Mouse (Mus musculus) neural tube, embryonic 12.5 days (tissue): ENCODE measurements at regions not wholly inside any gene's neighbourhood (a gene's known extent, or its start where the extent isn't known, plus 50 kb on each side); places are given as distances from the start of the nearest gene placed in this dataset.

Source experiments
- ATAC-seq: fragments of 200-750 bp; cut with Nextera tagmentation; 2 replicates; pipeline ENCODE4 v1.8.0; 2017; ENCODE audit warnings: low read depth, mild to moderate bottlenecking, moderate TSS enrichment, moderate library complexity; ENCODE audit not compliant: low FRiP score
- H3K27ac ChIP-seq: fragments of 300-500 bp; sonication (generic); 2 replicates; pipeline ENCODE4 v1.5.1; 2016
- H3K27me3 ChIP-seq: fragments of 300-500 bp; sonication (generic); replicated peaks from 2 replicates; pipeline ENCODE4 v1.6.1; 2016; ENCODE audit warnings: mild to moderate bottlenecking
- H3K36me3 ChIP-seq: fragments of 300-500 bp; sonication (generic); 2 replicates; pipeline ENCODE4 v1.6.1; 2016; ENCODE audit warnings: mild to moderate bottlenecking
- H3K4me1 ChIP-seq: fragments of 300-500 bp; sonication (generic); 2 replicates; pipeline ENCODE4 v1.6.1; 2016
- H3K4me2 ChIP-seq: fragments of 300-500 bp; sonication (generic); replicated peaks from 2 replicates; pipeline ENCODE4 v1.6.1; 2016; ENCODE audit warnings: mild to moderate bottlenecking
- H3K4me3 ChIP-seq: fragments of 300-500 bp; sonication (generic); 2 replicates; pipeline ENCODE4 v1.5.1; 2016
- H3K9ac ChIP-seq: fragments of 300-500 bp; sonication (generic); 2 replicates; pipeline ENCODE4 v1.6.1; 2016; ENCODE audit warnings: mild to moderate bottlenecking
- H3K9me3 ChIP-seq: fragments of 300-500 bp; sonication (generic); 2 replicates; pipeline ENCODE4 v1.6.1; 2016; ENCODE audit warnings: mild to moderate bottlenecking
- WGBS: fragments of 180-500 bp; shearing (Covaris S2); methylation state at CpG from one replicate; pipeline ENCODE4 v1.1.7; 2016; 5-methylcytosine and 5-hydroxymethylcytosine counted together

DNA sequence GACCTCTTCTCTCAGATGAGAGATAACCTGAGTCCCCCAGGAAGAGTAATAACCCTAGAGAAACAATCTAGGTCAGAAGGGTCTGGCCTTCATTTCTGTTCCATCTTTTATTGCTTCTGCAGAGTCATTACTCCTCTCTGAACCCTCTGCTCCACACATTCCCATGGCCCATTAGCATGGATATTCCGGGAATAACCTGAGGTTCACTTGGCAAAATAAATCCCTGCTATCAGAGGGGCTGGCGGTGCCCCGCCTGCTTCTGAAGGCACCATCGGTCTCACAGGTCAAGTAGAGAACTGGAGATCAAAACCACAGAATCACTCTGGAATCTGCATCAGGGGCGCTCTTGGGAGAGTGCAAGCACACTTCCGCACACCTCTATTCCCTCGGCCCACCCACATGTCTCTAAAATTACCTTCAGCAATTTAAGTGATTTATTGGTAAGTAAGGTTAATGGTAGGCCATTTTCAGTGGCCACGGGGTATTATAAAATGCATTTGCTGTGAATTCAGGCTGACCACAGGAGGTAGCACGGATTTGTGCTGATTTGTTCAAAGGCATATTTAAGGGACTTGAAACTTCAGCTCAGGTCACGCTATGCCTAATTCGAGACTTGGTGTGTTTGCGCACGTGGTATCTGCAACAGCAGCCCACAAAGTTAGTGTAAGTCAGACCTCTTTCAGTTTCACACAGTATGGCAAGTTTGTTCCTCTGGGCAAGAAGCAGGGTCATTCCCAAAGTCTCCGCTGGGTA, 243.4 kb upstream of the Adcy2 start:
- H3K27ac ChIP-seq, result no peak overlapping the region
- peaks cover 3% of the 10 kb centered on the region; the same call in 1 of the 2 replicates for H3K4me1 ChIP-seq
- no peak overlapping the region for H3K4me3 ChIP-seq
- no peaks in the 10 kb centered on the region for H3K9me3 ChIP-seq
- H3K36me3 ChIP-seq, result no peaks in the 10 kb centered on the region
- 44% methylated on average over 14 of the region's 14 CpGs for WGBS
- no peaks in the 10 kb centered on the region for H3K27me3 ChIP-seq
- no peak overlapping the region for H3K9ac ChIP-seq
- peak; percentile 53; the same call in 1 of the 2 replicates for ATAC-seq
- H3K4me2 ChIP-seq, result no peak overlapping the region

DNA sequence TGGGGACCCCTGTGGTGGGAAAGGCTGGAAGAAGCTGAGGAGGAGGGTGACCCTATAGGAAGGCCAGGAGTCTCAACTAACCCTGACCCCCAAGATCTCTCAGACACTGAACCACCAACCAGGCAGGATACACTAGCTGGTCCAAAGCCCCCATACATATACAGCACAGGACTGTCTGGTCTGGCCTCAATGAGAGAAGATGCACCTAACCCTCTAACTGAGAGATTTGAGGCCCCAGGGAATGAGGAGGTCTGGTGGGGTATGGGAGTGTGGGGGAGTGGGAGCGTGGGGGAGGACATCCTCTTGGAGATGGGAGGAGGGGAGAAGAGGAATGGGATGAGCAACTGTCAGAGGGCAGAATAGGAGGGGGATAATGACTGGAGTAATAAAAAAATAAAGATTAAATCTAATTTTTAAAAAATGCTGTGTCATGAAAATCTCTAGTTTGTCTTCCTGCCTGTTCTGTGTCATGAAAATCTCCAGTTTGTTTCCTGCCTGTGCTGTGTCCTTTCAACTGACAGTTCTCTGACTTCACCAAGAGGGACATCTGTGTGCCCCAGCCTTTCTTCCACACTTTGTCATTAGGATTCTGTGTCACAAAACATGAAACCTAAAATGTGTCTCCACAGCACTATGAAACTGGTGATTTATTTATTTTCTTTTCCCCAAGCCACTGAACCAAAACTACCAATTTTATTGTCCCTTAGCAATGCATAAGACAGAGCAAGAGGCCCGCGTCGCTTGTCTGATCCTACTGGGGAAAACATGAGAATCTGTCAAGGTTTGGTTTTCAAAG, 251.2 kb upstream of the Adcy2 start:
- H3K9ac ChIP-seq, result no peak overlapping the region
- H3K4me2 ChIP-seq, result no peak overlapping the region
- no peak for ATAC-seq
- peaks cover 4% of the 10 kb centered on the region; the same call in 1 of the 2 replicates for H3K4me1 ChIP-seq
- H3K27me3 ChIP-seq, result no peaks in the 10 kb centered on the region
- 74% methylated on average over 4 of the region's 4 CpGs for WGBS
- peaks cover 2% of the 10 kb centered on the region; the same call in 1 of the 2 replicates for H3K9me3 ChIP-seq
- no peak overlapping the region for H3K27ac ChIP-seq
- no peak overlapping the region for H3K4me3 ChIP-seq
- no peaks in the 10 kb centered on the region for H3K36me3 ChIP-seq

DNA sequence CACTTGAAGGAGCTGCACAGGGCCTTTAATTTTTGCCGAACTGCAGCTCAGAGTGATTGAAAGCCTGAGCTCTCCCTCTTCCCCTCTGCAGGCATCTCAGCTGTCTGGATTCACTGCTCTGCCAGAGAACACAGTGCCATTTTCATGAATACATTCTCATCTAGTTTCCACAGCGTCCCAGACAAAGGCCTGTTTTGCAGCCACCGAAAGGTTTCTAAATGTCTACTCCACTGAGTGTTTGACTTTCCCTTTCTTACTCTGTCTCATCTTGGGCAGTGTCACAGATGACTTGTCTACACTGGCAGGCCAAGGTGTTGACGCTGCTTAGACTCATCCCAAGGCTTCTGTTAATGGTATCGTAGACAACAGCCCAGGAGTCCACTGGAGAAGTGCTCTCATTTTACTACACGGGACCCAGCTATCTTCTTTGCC, 251.8 kb upstream of the Adcy2 start:
- H3K4me3 ChIP-seq, result no peak overlapping the region
- WGBS, result 72% methylated on average over 6 of the region's 6 CpGs
- H3K9me3 ChIP-seq, result peaks cover 3% of the 10 kb centered on the region; the same call in 1 of the 2 replicates
- no peak overlapping the region for H3K9ac ChIP-seq
- H3K4me1 ChIP-seq, result peaks cover 4% of the 10 kb centered on the region; the same call in 1 of the 2 replicates
- ATAC-seq, result no peak
- H3K27me3 ChIP-seq, result no peaks in the 10 kb centered on the region
- H3K36me3 ChIP-seq, result no peaks in the 10 kb centered on the region
- H3K27ac ChIP-seq, result no peak overlapping the region
- no peak overlapping the region for H3K4me2 ChIP-seq

DNA sequence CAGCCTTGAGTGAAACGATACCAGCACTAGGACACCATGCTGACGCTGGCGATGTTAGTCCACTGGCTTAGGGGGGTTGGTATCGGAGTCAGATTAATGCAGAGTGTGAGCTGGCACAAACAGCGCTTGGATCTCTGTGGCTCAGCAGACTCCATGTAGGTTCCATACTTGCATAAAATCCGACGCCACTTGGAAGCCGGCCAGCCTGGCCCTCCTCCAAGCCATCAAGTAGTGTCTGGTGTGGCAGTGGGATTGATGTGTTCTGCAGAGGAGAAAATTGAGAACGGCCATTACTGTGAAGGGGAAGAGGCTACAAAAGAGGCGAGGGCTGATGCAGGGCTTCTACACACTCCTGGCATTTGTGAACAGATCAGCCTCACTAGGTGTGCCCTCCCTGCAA, 253.0 kb upstream of the Adcy2 start:
- H3K27ac ChIP-seq, result no peak overlapping the region
- no peaks in the 10 kb centered on the region for H3K36me3 ChIP-seq
- WGBS, result 75% methylated on average over 10 of the region's 10 CpGs
- peaks cover 12% of the 10 kb centered on the region; the same call in 1 of the 2 replicates for H3K9me3 ChIP-seq
- H3K9ac ChIP-seq, result no peak overlapping the region
- H3K4me1 ChIP-seq, result peaks cover 4% of the 10 kb centered on the region; the same call in 1 of the 2 replicates
- peak; percentile 52; the same call in 1 of the 2 replicates for ATAC-seq
- no peak overlapping the region for H3K4me2 ChIP-seq
- no peak overlapping the region for H3K4me3 ChIP-seq
- H3K27me3 ChIP-seq, result no peaks in the 10 kb centered on the region

DNA sequence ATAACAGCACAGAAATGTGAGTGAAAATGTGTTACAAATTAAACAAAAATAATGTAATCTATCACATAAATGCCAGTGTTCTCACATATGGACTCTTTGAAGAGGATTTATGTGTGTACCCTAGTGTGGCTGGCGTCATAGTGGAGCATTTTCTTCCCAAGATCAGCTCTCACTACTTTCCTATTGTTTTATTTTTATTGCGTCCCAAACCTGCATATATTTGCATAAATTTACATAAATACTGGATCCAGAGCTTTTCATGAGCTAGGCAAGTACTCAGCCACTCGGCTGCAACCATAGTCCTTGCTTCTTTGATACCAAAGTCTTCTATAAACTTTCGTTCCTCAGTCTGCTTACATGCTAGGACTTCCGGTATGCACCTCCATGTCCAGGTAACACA, 261.1 kb upstream of the Adcy2 start:
- H3K4me3 ChIP-seq, result no peak overlapping the region
- peaks cover 17% of the 10 kb centered on the region; the same call in 1 of the 2 replicates for H3K9me3 ChIP-seq
- H3K36me3 ChIP-seq, result no peaks in the 10 kb centered on the region
- no peak overlapping the region for H3K9ac ChIP-seq
- H3K4me1 ChIP-seq, result peaks cover 8% of the 10 kb centered on the region; the same call in 1 of the 2 replicates
- peak; percentile 87 for ATAC-seq
- H3K4me2 ChIP-seq, result no peak overlapping the region
- 40% methylated on average over 5 of the region's 5 CpGs for WGBS
- peak overlapping the region; percentile 42; the same call in 1 of the 2 replicates for H3K27ac ChIP-seq
- H3K27me3 ChIP-seq, result no peaks in the 10 kb centered on the region

DNA sequence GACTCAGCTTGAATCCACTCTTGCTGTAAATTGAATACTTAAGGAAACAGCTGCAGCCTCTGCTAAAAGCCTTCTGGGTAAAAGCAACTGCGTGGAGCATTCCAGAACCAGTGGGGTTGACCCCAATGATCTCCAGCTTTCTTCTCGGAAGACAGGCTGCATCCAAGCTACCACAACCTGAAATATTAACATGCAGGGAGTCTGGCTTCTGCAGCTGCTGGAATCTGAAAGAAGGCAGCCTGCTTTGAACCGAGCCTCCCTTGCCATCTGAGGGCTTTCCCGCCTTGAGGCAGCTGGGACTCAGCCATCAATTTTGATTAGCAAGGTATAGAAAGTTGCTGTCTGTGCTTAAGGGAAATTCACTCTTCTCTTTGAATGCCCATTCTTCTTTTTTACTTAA, 261.6 kb upstream of the Adcy2 start:
- ATAC-seq, result peak; percentile 65; the same call in 1 of the 2 replicates
- peaks cover 15% of the 10 kb centered on the region; the same call in 1 of the 2 replicates for H3K9me3 ChIP-seq
- no peak overlapping the region for H3K4me2 ChIP-seq
- H3K9ac ChIP-seq, result no peak overlapping the region
- WGBS, result 35% methylated on average over 4 of the region's 4 CpGs
- H3K27ac ChIP-seq, result peak overlapping the region; percentile 42; the same call in 1 of the 2 replicates
- H3K4me3 ChIP-seq, result no peak overlapping the region
- H3K27me3 ChIP-seq, result no peaks in the 10 kb centered on the region
- peaks cover 8% of the 10 kb centered on the region; the same call in 1 of the 2 replicates for H3K4me1 ChIP-seq
- H3K36me3 ChIP-seq, result no peaks in the 10 kb centered on the region

DNA sequence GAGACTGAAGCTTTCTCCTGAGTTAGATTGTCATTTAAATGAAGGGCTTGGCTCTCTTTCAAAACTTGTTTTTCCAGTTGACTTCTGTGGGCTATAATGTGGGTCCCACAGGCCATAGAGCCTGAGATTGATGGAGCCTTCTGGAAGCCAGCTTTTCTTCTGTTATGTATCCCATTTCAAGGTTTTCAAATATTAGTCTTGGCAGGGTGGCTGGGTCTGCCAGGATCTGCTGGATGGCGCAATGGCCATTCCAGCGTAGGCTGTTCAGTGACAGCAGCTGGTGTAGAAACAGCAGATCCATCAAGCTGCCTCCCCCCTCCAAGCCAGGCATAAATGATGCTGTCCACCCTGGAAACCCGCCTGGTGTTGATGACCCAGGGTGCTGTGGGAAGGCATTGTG, 264.4 kb upstream of the Adcy2 start:
- peak; percentile 22; the same call in 1 of the 2 replicates for ATAC-seq
- Histone ChIP-seq H3K27ac (no peak overlapping the region), H3K4me1 (peaks cover 8% of the 10 kb centered on the region; the same call in 1 of the 2 replicates), H3K4me2 (no peak overlapping the region), H3K36me3 (no peaks in the 10 kb centered on the region), H3K9me3 (no peaks in the 10 kb centered on the region), H3K4me3 (no peak overlapping the region), H3K27me3 (no peaks in the 10 kb centered on the region), H3K9ac (no peak overlapping the region)
- 50% methylated on average over 3 of the region's 3 CpGs for WGBS

DNA sequence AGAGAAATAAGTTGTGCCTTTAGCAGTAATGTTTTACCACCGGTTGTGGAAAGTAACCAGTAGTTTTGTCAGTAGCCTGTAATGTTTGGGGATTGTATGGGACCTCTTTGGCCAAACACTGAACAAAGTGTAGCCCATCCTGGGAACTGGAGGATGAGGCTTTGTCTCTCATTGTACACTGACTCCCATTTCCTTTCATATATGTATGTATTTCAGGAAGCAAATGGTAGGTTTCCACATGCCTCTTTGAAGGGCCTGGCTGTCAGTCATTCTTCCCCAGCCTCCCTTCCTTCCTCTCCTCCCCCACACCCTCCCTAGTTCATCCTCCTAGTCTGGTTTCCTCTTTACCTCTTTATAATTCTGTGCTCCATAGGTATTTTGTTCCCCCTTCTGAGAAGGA, 266.7 kb upstream of the Adcy2 start:
- H3K36me3 ChIP-seq, result no peaks in the 10 kb centered on the region
- no peak for ATAC-seq
- no peak overlapping the region for H3K4me2 ChIP-seq
- no peaks in the 10 kb centered on the region for H3K27me3 ChIP-seq
- no peak overlapping the region for H3K4me3 ChIP-seq
- H3K9me3 ChIP-seq, result no peaks in the 10 kb centered on the region
- WGBS, result 74% methylated on average over 1 of the region's 1 CpGs
- H3K4me1 ChIP-seq, result 0 out of 2 replicates have a peak, but pooled peaks cover 4% of the 10 kb centered on the region
- no peak overlapping the region for H3K27ac ChIP-seq
- H3K9ac ChIP-seq, result no peak overlapping the region

DNA sequence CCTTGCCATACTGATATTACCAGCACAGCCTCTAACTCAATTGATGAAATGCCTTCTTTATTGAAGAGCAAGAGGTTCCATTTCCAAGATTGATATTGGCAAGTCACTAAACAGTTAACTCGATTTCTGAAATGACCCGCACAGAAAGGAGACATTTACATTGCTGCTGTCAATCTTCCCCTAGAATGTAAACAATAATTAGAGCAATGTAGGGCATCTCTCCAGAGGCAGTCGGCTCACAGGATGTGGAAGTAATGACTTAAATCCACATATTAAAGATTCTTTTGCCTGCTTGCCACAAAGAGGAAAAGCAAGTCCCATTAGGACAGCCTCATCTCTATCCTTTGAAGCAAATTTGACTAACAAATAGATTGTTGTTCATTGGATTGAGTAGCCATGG, 261.0 kb upstream of the Nsun2 start:
- Histone ChIP-seq H3K4me1 (no peaks in the 10 kb centered on the region), H3K27ac (no peak overlapping the region), H3K9me3 (no peaks in the 10 kb centered on the region), H3K4me2 (no peak overlapping the region), H3K4me3 (no peak overlapping the region), H3K27me3 (no peaks in the 10 kb centered on the region), H3K36me3 (no peaks in the 10 kb centered on the region), H3K9ac (no peak overlapping the region)
- no peak for ATAC-seq
- WGBS, result 62% methylated on average over 3 of the region's 3 CpGs

DNA sequence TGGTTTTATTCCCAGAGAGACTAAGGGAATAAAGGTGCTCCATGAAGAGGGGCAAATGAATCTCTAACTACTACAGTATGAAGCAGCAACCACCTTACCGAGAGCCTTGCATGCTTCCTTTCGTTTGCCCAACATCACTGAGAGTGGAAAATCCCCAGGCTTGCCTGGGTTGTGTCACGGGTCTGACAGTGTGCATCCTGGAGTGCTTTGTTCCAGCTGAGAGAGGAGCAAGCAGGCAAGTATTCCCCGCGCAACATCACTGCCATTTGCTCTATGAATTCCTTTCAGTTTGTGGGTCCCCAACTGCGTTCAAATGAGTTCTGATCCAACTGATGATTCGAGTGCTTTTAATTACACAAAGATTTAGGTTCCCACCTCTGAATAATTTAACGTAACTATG, 253.9 kb upstream of the Nsun2 start:
- Histone ChIP-seq H3K4me2 (no peak overlapping the region), H3K4me1 (no peaks in the 10 kb centered on the region), H3K9ac (no peak overlapping the region), H3K27me3 (no peaks in the 10 kb centered on the region), H3K9me3 (no peaks in the 10 kb centered on the region), H3K36me3 (no peaks in the 10 kb centered on the region), H3K27ac (no peak overlapping the region), H3K4me3 (no peak overlapping the region)
- 81% methylated on average over 8 of the region's 8 CpGs for WGBS
- ATAC-seq, result no peak

DNA sequence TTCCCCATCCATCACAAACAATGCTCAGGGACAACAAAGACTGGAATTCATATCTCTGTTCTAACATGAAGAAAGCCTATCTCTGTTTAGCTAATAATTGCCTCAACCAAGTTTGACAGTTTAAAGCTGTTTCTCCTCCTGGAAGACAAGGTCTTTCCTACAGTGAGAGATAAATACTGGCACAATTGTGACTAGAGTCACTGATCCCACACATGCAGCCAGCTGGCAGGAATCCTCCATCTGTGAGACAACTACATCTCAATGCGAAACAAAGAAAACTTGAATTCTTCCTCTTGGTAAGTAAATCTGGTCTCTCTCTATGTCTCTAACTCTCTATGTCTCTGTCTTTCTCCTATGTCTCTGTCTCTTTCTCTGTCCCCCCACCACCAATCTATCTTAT, 239.1 kb upstream of the Nsun2 start:
- no peak for ATAC-seq
- Histone ChIP-seq H3K27me3 (no peaks in the 10 kb centered on the region), H3K9me3 (peaks cover 5% of the 10 kb centered on the region; the same call in 1 of the 2 replicates), H3K9ac (no peak overlapping the region), H3K4me3 (no peak overlapping the region), H3K36me3 (no peaks in the 10 kb centered on the region), H3K4me1 (no peaks in the 10 kb centered on the region), H3K4me2 (no peak overlapping the region), H3K27ac (no peak overlapping the region)
- 89% methylated on average over 1 of the region's 1 CpGs for whole genome bisulfite sequencing

DNA sequence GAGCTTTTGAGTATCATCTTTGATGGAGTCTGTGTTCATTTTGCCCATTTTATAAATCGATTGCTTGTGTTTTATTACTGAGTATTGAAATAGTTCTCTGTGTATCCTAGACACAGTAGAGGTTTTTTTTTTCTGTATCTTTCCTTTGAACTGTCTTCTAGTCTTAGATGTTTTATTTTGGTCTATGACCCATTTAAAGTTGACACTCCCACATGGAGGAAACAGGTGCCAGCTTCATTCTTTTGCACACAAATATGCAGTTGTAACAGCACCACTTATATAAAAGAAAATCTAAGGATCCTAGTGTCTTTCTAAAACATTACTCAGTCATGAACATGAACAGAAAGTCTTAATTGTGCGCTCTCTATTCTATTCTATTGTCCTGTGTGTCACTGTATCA, 230.2 kb upstream of the Nsun2 start:
- ATAC-seq, result no peak
- no peaks in the 10 kb centered on the region for H3K27me3 ChIP-seq
- H3K4me1 ChIP-seq, result no peaks in the 10 kb centered on the region
- H3K27ac ChIP-seq, result no peak overlapping the region
- no peak overlapping the region for H3K4me2 ChIP-seq
- H3K36me3 ChIP-seq, result no peaks in the 10 kb centered on the region
- H3K9ac ChIP-seq, result no peak overlapping the region
- no peaks in the 10 kb centered on the region for H3K9me3 ChIP-seq
- 89% methylated on average over 2 of the region's 2 CpGs for WGBS
- H3K4me3 ChIP-seq, result no peak overlapping the region
